Mouse (Mus musculus): ENCODE measurements around the gene Hhat. TPM values are rescaled to one million over a fixed set of nuclear protein-coding genes. Genes with fewer than 3 reads are reported as not detected.

The Hhat gene
- polyA plus RNA-seq, 1 experiment from 2014 or later: 9.6 TPM

- Histone ChIP-seq H3K4me1 (ENCODE audit: control insufficient read depth, insufficient read depth, low read length) (no peaks in the 10 kb centered on the region), H3K36me3 (ENCODE audit: control insufficient read depth, insufficient read depth, low read length) (no peaks in the 10 kb centered on the region), H3K4me2 (ENCODE audit: low read depth, low read length) (no peak overlapping the region), H3K27ac (ENCODE audit: low read length) (no peak overlapping the region), H3K4me3 (ENCODE audit: low read length) (no peak overlapping the region), H3K9me3 (ENCODE audit: control insufficient read depth, low read length) (no peaks in the 10 kb centered on the region), H3K9ac (ENCODE audit: low read depth, low read length) (no peak overlapping the region), H3K27me3 (replicated peaks; ENCODE audit: control insufficient read depth, insufficient read depth, low read length) (no peaks in the 10 kb centered on the region)
- WGBS: 72% methylated on average over 5 of the region's 5 CpGs
- ATAC-seq: no peak
Measured at GRCm38 (mm10) chr1:192557978-192558594, 212.9 kb downstream of the Hhat start.

GRCm38 (mm10) chr1:192555516-192555915 is 215.5 kb downstream of the Hhat start:
- H3K4me2 ChIP-seq (ENCODE audit: low read depth, low read length): no peak overlapping the region
- H3K4me1 ChIP-seq (ENCODE audit: control insufficient read depth, insufficient read depth, low read length): no peaks in the 10 kb centered on the region
- no peaks in the 10 kb centered on the region for H3K36me3 ChIP-seq (ENCODE audit: control insufficient read depth, insufficient read depth, low read length)
- no peak overlapping the region for H3K9ac ChIP-seq (ENCODE audit: low read depth, low read length)
- H3K4me3 ChIP-seq (ENCODE audit: low read length): no peak overlapping the region
- H3K9me3 ChIP-seq (ENCODE audit: control insufficient read depth, low read length): no peaks in the 10 kb centered on the region
- ATAC-seq: no peak
- WGBS: 73% methylated on average over 4 of the region's 4 CpGs
- no peaks in the 10 kb centered on the region for H3K27me3 ChIP-seq (replicated peaks; ENCODE audit: control insufficient read depth, insufficient read depth, low read length)
- no peak overlapping the region for H3K27ac ChIP-seq (ENCODE audit: low read length)

GRCm38 (mm10) chr1:192550561-192550960 is 220.5 kb downstream of the Hhat start:
- H3K27me3 ChIP-seq (replicated peaks; ENCODE audit: control insufficient read depth, insufficient read depth, low read length): no peaks in the 10 kb centered on the region
- no peak for ATAC-seq
- no peak overlapping the region for H3K4me3 ChIP-seq (ENCODE audit: low read length)
- no peak overlapping the region for H3K9ac ChIP-seq (ENCODE audit: low read depth, low read length)
- H3K4me1 ChIP-seq (ENCODE audit: control insufficient read depth, insufficient read depth, low read length): no peaks in the 10 kb centered on the region
- no peaks in the 10 kb centered on the region for H3K9me3 ChIP-seq (ENCODE audit: control insufficient read depth, low read length)
- WGBS: 93% methylated on average over 3 of the region's 3 CpGs
- no peak overlapping the region for H3K27ac ChIP-seq (ENCODE audit: low read length)
- H3K4me2 ChIP-seq (ENCODE audit: low read depth, low read length): no peak overlapping the region
- no peaks in the 10 kb centered on the region for H3K36me3 ChIP-seq (ENCODE audit: control insufficient read depth, insufficient read depth, low read length)

GRCm38 (mm10) chr1:192546843-192547242 is 224.2 kb downstream of the Hhat start:
- Histone ChIP-seq H3K4me1 (ENCODE audit: control insufficient read depth, insufficient read depth, low read length) (no peaks in the 10 kb centered on the region), H3K27ac (ENCODE audit: low read length) (no peak overlapping the region), H3K9me3 (ENCODE audit: control insufficient read depth, low read length) (no peaks in the 10 kb centered on the region), H3K9ac (ENCODE audit: low read depth, low read length) (no peak overlapping the region), H3K27me3 (replicated peaks; ENCODE audit: control insufficient read depth, insufficient read depth, low read length) (no peaks in the 10 kb centered on the region), H3K4me2 (ENCODE audit: low read depth, low read length) (no peak overlapping the region), H3K4me3 (ENCODE audit: low read length) (no peak overlapping the region), H3K36me3 (ENCODE audit: control insufficient read depth, insufficient read depth, low read length) (no peaks in the 10 kb centered on the region)
- WGBS: 21% methylated on average over 1 of the region's 1 CpGs
- no peak for ATAC-seq

- Histone ChIP-seq H3K4me1 (ENCODE audit: control insufficient read depth, insufficient read depth, low read length) (no peaks in the 10 kb centered on the region), H3K27ac (ENCODE audit: low read length) (no peak overlapping the region), H3K9ac (ENCODE audit: low read depth, low read length) (no peak overlapping the region), H3K27me3 (replicated peaks; ENCODE audit: control insufficient read depth, insufficient read depth, low read length) (no peaks in the 10 kb centered on the region), H3K36me3 (ENCODE audit: control insufficient read depth, insufficient read depth, low read length) (no peaks in the 10 kb centered on the region), H3K4me2 (ENCODE audit: low read depth, low read length) (no peak overlapping the region), H3K4me3 (ENCODE audit: low read length) (no peak overlapping the region), H3K9me3 (ENCODE audit: control insufficient read depth, low read length) (no peaks in the 10 kb centered on the region)
- WGBS: 69% methylated on average over 7 of the region's 7 CpGs
- no peak for ATAC-seq
Measured at GRCm38 (mm10) chr1:192544901-192545300, 226.1 kb downstream of the Hhat start.

GRCm38 (mm10) chr1:192544091-192544490 is 226.9 kb downstream of the Hhat start:
- WGBS: 73% methylated on average over 9 of the region's 9 CpGs
- Histone ChIP-seq H3K27ac (ENCODE audit: low read length) (no peak overlapping the region), H3K4me2 (ENCODE audit: low read depth, low read length) (no peak overlapping the region), H3K4me1 (ENCODE audit: control insufficient read depth, insufficient read depth, low read length) (no peaks in the 10 kb centered on the region), H3K9ac (ENCODE audit: low read depth, low read length) (no peak overlapping the region), H3K4me3 (ENCODE audit: low read length) (no peak overlapping the region), H3K9me3 (ENCODE audit: control insufficient read depth, low read length) (no peaks in the 10 kb centered on the region), H3K36me3 (ENCODE audit: control insufficient read depth, insufficient read depth, low read length) (no peaks in the 10 kb centered on the region), H3K27me3 (replicated peaks; ENCODE audit: control insufficient read depth, insufficient read depth, low read length) (no peaks in the 10 kb centered on the region)
- ATAC-seq: no peak

GRCm38 (mm10) chr1:192543686-192544085 is 227.3 kb downstream of the Hhat start:
- WGBS: 84% methylated on average over 4 of the region's 4 CpGs
- no peak overlapping the region for H3K9ac ChIP-seq (ENCODE audit: low read depth, low read length)

GRCm38 (mm10) chr1:192542093-192542492 is 228.9 kb downstream of the Hhat start:
- Histone ChIP-seq H3K27me3 (replicated peaks; ENCODE audit: control insufficient read depth, insufficient read depth, low read length) (no peaks in the 10 kb centered on the region), H3K9me3 (ENCODE audit: control insufficient read depth, low read length) (no peaks in the 10 kb centered on the region), H3K4me2 (ENCODE audit: low read depth, low read length) (no peak overlapping the region), H3K4me1 (ENCODE audit: control insufficient read depth, insufficient read depth, low read length) (no peaks in the 10 kb centered on the region), H3K36me3 (ENCODE audit: control insufficient read depth, insufficient read depth, low read length) (no peaks in the 10 kb centered on the region), H3K9ac (ENCODE audit: low read depth, low read length) (no peak overlapping the region), H3K27ac (ENCODE audit: low read length) (no peak overlapping the region), H3K4me3 (ENCODE audit: low read length) (no peak overlapping the region)
- WGBS: 77% methylated on average over 2 of the region's 2 CpGs
- ATAC-seq: no peak

More at GRCm38 (mm10) chr1:192543686-192544085, 227.3 kb downstream of the Hhat start:
- no peaks in the 10 kb centered on the region for H3K4me1 ChIP-seq (ENCODE audit: control insufficient read depth, insufficient read depth, low read length)
- H3K36me3 ChIP-seq (ENCODE audit: control insufficient read depth, insufficient read depth, low read length): no peaks in the 10 kb centered on the region
- H3K9me3 ChIP-seq (ENCODE audit: control insufficient read depth, low read length): no peaks in the 10 kb centered on the region
- no peak for ATAC-seq
- H3K27me3 ChIP-seq (replicated peaks; ENCODE audit: control insufficient read depth, insufficient read depth, low read length): no peaks in the 10 kb centered on the region
- H3K27ac ChIP-seq (ENCODE audit: low read length): no peak overlapping the region
- no peak overlapping the region for H3K4me2 ChIP-seq (ENCODE audit: low read depth, low read length)
- H3K4me3 ChIP-seq (ENCODE audit: low read length): no peak overlapping the region

GRCm38 (mm10) chr1:192537169-192537568 is 233.9 kb downstream of the Hhat start:
- WGBS: 67% methylated on average over 7 of the region's 7 CpGs
- Histone ChIP-seq H3K27me3 (replicated peaks; ENCODE audit: control insufficient read depth, insufficient read depth, low read length) (no peaks in the 10 kb centered on the region), H3K9ac (ENCODE audit: low read depth, low read length) (no peak overlapping the region), H3K36me3 (ENCODE audit: control insufficient read depth, insufficient read depth, low read length) (no peaks in the 10 kb centered on the region), H3K4me3 (ENCODE audit: low read length) (no peak overlapping the region), H3K4me1 (ENCODE audit: control insufficient read depth, insufficient read depth, low read length) (no peaks in the 10 kb centered on the region), H3K9me3 (ENCODE audit: control insufficient read depth, low read length) (no peaks in the 10 kb centered on the region), H3K4me2 (ENCODE audit: low read depth, low read length) (no peak overlapping the region), H3K27ac (ENCODE audit: low read length) (no peak overlapping the region)
- ATAC-seq: no peak

GRCm38 (mm10) chr1:192536440-192536839 is 234.6 kb downstream of the Hhat start:
- ATAC-seq: no peak
- Histone ChIP-seq H3K36me3 (ENCODE audit: control insufficient read depth, insufficient read depth, low read length) (no peaks in the 10 kb centered on the region), H3K27ac (ENCODE audit: low read length) (no peak overlapping the region), H3K9ac (ENCODE audit: low read depth, low read length) (no peak overlapping the region), H3K27me3 (replicated peaks; ENCODE audit: control insufficient read depth, insufficient read depth, low read length) (no peaks in the 10 kb centered on the region), H3K4me1 (ENCODE audit: control insufficient read depth, insufficient read depth, low read length) (no peaks in the 10 kb centered on the region), H3K4me3 (ENCODE audit: low read length) (no peak overlapping the region), H3K9me3 (ENCODE audit: control insufficient read depth, low read length) (no peaks in the 10 kb centered on the region), H3K4me2 (ENCODE audit: low read depth, low read length) (no peak overlapping the region)
- WGBS: 40% methylated on average over 1 of the region's 1 CpGs
